Mouse (Mus musculus) E14TG2a.4 (cell line): ENCODE measurements around the gene Ceacam9.
"Not testable (repeated sequence)": the region's sequence is repeated elsewhere in the genome, so short reads cannot be mapped to it uniquely, and the experiment has no call there.

Source experiments
- H3K27me3 ChIP-seq: 2 replicates; pipeline ENCODE4 v1.6.1; 2014; ENCODE audit warnings: low read length, control low read depth; ENCODE audit not compliant: insufficient read depth
- H3K36me3 ChIP-seq: 2 replicates; pipeline ENCODE4 v1.6.1; 2014; ENCODE audit warnings: low read length, control low read depth; ENCODE audit not compliant: insufficient read depth
- H3K4me1 ChIP-seq: replicated peaks from 2 replicates; pipeline ENCODE4 v1.6.1; 2014; ENCODE audit warnings: low read depth, low read length, control low read depth
- H3K4me3 ChIP-seq: replicated peaks from 2 replicates; pipeline ENCODE4 v1.5.1; 2014; ENCODE audit warnings: mild to moderate bottlenecking, low read length
- H3K9me3 ChIP-seq: 2 replicates; pipeline ENCODE4 v1.6.1; 2014; ENCODE audit warnings: low read length, control low read depth
- CTCF ChIP-seq: conservative IDR thresholded peaks from 2 replicates; pipeline ENCODE4 v1.5.1; 2014; ENCODE audit warnings: low read length
- NANOG ChIP-seq: IDR thresholded peaks from 2 replicates; pipeline ENCODE4 v1.6.1; 2014; ENCODE audit warnings: borderline replicate concordance, low read length, mixed read lengths
- POU5F1 ChIP-seq: IDR thresholded peaks from 2 replicates; pipeline ENCODE4 v1.6.1; 2014; ENCODE audit warnings: low read length, borderline replicate concordance

Gene Ceacam9

DNA sequence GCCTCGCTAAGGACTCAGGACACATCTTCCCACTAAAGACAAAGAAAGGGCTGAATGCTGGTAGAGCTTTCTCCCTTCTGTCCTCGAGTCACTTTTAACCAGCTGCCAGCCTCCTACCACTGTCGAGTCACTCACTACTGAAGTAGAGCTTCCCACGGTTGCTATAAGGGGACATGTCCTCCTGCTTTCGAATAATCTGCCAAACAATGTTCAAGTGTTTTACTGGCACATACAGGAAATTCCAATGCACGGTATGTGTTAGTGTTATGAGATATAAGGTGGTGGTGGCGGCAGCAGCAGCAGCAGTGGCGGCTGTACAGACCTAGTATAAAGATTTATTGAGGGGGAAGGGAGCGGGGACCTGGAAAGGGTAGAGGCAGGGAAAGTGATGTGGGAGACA is 15.3 kb upstream of the Ceacam9 start:
- H3K4me3 ChIP-seq = no peak overlapping the region
- TF ChIP-seq NANOG (no peak), POU5F1 (no peak), CTCF (no peak)
- H3K36me3 ChIP-seq = no peaks in the 10 kb centered on the region
- H3K27me3 ChIP-seq = 0 out of 2 replicates have a peak, but pooled peaks cover 2% of the 10 kb centered on the region
- H3K4me1 ChIP-seq = peaks cover 28% of the 10 kb centered on the region
- H3K9me3 ChIP-seq = no peaks in the 10 kb centered on the region

DNA sequence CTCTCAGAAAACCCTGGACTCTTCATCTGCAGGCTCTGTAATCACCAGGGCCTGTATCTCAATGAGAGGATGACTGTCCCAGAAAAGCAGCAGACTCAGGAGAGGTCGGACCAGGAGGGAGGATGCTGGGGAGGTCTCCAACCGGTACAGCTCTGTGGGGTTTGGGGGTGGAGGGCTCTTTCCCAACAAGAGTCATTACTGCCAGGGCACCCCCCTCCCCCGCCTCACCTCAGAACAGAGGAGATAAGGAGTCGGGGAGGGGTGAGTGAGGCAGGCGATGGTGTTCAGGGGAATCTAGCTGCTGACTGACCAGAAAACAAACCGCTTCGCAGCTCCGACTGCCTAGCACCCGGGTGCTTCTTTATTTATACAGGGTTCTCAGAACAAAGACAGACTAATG is 13.5 kb upstream of the Ceacam9 start:
- H3K27me3 ChIP-seq = 0 out of 2 replicates have a peak, but pooled peaks cover 2% of the 10 kb centered on the region
- TF ChIP-seq NANOG = no peak
- TF ChIP-seq POU5F1 = no peak
- TF ChIP-seq CTCF = no peak

DNA sequence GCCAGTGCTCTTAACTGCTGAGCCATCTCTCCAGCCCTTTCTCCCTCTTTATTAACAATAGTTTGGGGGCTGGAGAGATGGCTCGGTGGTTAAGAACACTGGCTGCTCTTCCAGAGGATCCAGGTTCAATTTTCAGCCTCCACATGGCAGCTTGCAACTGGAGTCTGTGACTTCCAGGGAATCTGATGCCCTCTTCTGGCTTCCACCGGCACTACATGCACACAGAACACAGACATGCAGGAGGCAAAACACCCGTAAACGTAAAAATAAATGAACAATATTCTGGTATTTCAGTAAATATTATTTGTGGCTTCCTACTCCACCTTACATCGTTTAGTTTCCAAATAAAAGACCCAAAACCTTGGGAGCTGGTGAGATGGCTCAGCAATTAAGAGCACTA is 11.1 kb upstream of the Ceacam9 start:
- H3K36me3 ChIP-seq = 0 out of 2 replicates have a peak, but pooled peaks cover 5% of the 10 kb centered on the region
- no peak overlapping the region for H3K4me3 ChIP-seq
- TF ChIP-seq CTCF = no peak
- TF ChIP-seq POU5F1 = no peak
- no peak for TF ChIP-seq NANOG
- H3K4me1 ChIP-seq = peaks cover 46% of the 10 kb centered on the region
- 0 out of 2 replicates have a peak, but pooled peaks cover 2% of the 10 kb centered on the region for H3K27me3 ChIP-seq
- no peaks in the 10 kb centered on the region for H3K9me3 ChIP-seq

More for the DNA sequence above, 13.5 kb upstream of the Ceacam9 start:
- H3K9me3 ChIP-seq = no peaks in the 10 kb centered on the region
- no peaks in the 10 kb centered on the region for H3K36me3 ChIP-seq
- H3K4me1 ChIP-seq = peaks cover 36% of the 10 kb centered on the region
- no peak overlapping the region for H3K4me3 ChIP-seq

- Histone ChIP-seq H3K4me1 (peaks cover 39% of the 10 kb centered on the region), H3K9me3 (no peaks in the 10 kb centered on the region), H3K27me3 (no peaks in the 10 kb centered on the region), H3K4me3 (peak overlapping the region; percentile 77), H3K36me3 (0 out of 2 replicates have a peak, but pooled peaks cover 5% of the 10 kb centered on the region)
- TF ChIP-seq POU5F1 (no peak), NANOG (no peak), CTCF (peak; percentile 44)
These were observed 8.9 kb upstream of the Ceacam9 start for GRCm38 (mm10) chr7:16712633-16713415.

DNA sequence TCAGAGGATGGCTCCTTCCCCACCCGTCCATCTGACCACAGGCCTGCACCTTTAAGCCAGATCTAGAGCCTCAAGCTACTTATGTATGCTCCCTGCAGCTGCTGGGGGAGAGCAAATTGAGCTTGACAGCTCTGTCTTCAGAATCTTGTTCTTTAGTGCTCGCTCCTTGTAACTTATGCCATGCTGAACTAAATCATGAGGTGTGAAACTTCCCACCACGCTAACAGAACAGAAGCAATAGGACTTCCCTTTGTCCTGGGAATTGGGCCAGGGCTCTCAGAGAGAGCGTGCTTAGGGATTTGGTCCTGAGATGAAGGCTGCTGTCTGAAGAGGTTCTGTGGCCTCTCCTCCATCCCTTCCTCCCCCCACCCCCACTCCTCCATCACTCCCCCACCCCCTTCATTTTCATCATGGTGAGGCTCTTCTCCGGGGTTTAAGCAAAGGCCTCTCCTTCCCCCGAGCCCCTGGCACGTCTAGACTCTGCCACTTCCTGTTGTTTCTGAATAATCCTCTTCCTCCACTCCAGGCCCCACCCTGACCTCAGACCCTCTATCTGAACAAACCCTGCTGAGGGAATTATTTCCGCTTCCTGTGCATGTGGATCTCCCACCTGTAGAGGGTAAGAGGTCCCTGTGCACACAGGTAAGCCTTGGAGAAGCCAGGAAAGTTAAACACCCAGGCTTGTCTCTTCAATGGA is 5.1 kb upstream of the Ceacam9 start:
- H3K27me3 ChIP-seq, H3K36me3 ChIP-seq, H3K9me3 ChIP-seq: not testable (repeated sequence)
- peak overlapping the region; percentile 72 for H3K4me3 ChIP-seq
- H3K4me1 ChIP-seq = peaks cover 34% of the 10 kb centered on the region

GRCm38 (mm10) chr7:16722490-16722889 is 761 bp downstream of the Ceacam9 start:
- not testable (repeated sequence) for H3K9me3 ChIP-seq, H3K36me3 ChIP-seq, H3K4me3 ChIP-seq, H3K27me3 ChIP-seq
- H3K4me1 ChIP-seq = peaks cover 18% of the 10 kb centered on the region

GRCm38 (mm10) chr7:16728596-16729348 is 7.0 kb downstream of the Ceacam9 start:
- H3K4me3 ChIP-seq = peak overlapping the region; percentile 57
- H3K36me3 ChIP-seq = no peaks in the 10 kb centered on the region
- H3K4me1 ChIP-seq = peaks cover 33% of the 10 kb centered on the region
- H3K27me3 ChIP-seq = peaks cover 4% of the 10 kb centered on the region; the same call in 1 of the 2 replicates
- TF ChIP-seq CTCF (peak; percentile 44), POU5F1 (no peak)
- no peaks in the 10 kb centered on the region for H3K9me3 ChIP-seq

DNA sequence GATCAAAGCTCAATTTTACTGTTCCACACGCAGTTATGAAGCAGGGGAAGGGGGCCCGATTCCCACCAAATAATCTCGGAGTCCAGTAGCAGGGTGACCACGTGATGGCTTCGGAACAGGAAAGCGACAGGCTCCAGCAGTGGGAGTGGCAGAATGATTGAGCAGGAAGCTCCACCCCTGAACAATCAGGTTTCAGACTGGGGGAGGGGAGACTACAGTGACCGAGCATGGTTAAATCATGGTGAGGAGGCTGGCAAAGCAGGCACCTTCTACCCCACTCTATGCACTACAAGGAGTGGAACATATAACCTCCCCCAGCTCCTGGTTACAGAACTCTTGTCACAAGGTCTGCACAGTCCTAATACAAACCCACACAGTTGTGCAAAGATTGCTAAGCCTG is 7.8 kb downstream of the Ceacam9 start:
- not testable (repeated sequence) for H3K9me3 ChIP-seq, H3K27me3 ChIP-seq, H3K36me3 ChIP-seq
- peaks cover 32% of the 10 kb centered on the region for H3K4me1 ChIP-seq
- H3K4me3 ChIP-seq = peak overlapping the region; percentile 57; the same call in 1 of the 2 replicates
